Comparison of ENCODE assay signal across 11 mouse cellular contexts in genomic region chr6:67300300-67300699, GRCm38 (mm10).
DNase-seq lines count a peak whose midpoint lies in the region; ATAC-seq and TF ChIP-seq lines count a peak whose summit lies in the region.
"Had no signal": no experiment of that assay in that cellular context is flagged by ENCODE, and none has a peak within 500 bp of the region (broad histone marks: within the 10 kb centered on the region; RNA-seq: fewer than 3 reads in every experiment).

No protein-coding gene starts in this region.

- no peak overlapping the region for H3K9ac ChIP-seq in embryonic facial prominence, embryonic 15.5 days
- no peak overlapping the region for H3K9ac ChIP-seq in kidney, postnatal 0 days (ENCODE audit: low read depth, low read length)
- no peak overlapping the region for H3K9ac ChIP-seq in midbrain, embryonic 14.5 days (replicated peaks; ENCODE audit: low read length)
- H3K9ac ChIP-seq: limb, embryonic 12.5 days had no signal

- H3K4me1 ChIP-seq in embryonic facial prominence, embryonic 15.5 days = peaks cover 17% of the 10 kb centered on the region
- peaks cover 10% of the 10 kb centered on the region for H3K4me1 ChIP-seq in kidney, postnatal 0 days (replicated peaks; ENCODE audit: insufficient read depth, low read length)
- H3K4me1 ChIP-seq in midbrain, embryonic 14.5 days (ENCODE audit: control insufficient read depth, insufficient read depth, low read length) = 0 out of 2 replicates have a peak, but pooled peaks cover 3% of the 10 kb centered on the region
- H3K4me1 ChIP-seq: limb, embryonic 12.5 days had no signal

- H3K79me2 ChIP-seq in macrophage (ENCODE audit: inconsistent target) = no peaks in the 10 kb centered on the region

- H3K27me3 ChIP-seq in embryonic facial prominence, embryonic 15.5 days = no peaks in the 10 kb centered on the region
- no peaks in the 10 kb centered on the region for H3K27me3 ChIP-seq in kidney, postnatal 0 days (ENCODE audit: insufficient read depth, low read length)
- no peaks in the 10 kb centered on the region for H3K27me3 ChIP-seq in midbrain, embryonic 14.5 days (ENCODE audit: control insufficient read depth, insufficient read depth, low read length)
- H3K27me3 ChIP-seq: limb, embryonic 12.5 days had no signal

- no peak overlapping the region for H3K4me2 ChIP-seq in embryonic facial prominence, embryonic 15.5 days (replicated peaks)
- H3K4me2 ChIP-seq in kidney, postnatal 0 days (ENCODE audit: low read length) = no peak overlapping the region
- H3K4me2 ChIP-seq in midbrain, embryonic 14.5 days (ENCODE audit: low read length) = no peak overlapping the region
- H3K4me2 ChIP-seq: limb, embryonic 12.5 days had no signal

- WGBS in embryonic facial prominence, embryonic 15.5 days = 46% methylated on average over 4 of the region's 4 CpGs
- 32% methylated on average over 4 of the region's 4 CpGs for WGBS in kidney, postnatal 0 days
- WGBS in macrophage (ENCODE audit: missing documents) = 88% methylated on average over 4 of the region's 4 CpGs
- WGBS in midbrain, embryonic 14.5 days = 77% methylated on average over 4 of the region's 4 CpGs

- H3K9me3 ChIP-seq in embryonic facial prominence, embryonic 15.5 days (replicated peaks) = no peaks in the 10 kb centered on the region
- H3K9me3 ChIP-seq in kidney, postnatal 0 days (replicated peaks; ENCODE audit: low read length) = no peaks in the 10 kb centered on the region
- H3K9me3 ChIP-seq in midbrain, embryonic 14.5 days (ENCODE audit: control insufficient read depth, low read length) = no peaks in the 10 kb centered on the region
- H3K9me3 ChIP-seq: G1E; limb, embryonic 12.5 days had no signal

- peak; percentile 33 for DNase-seq in gastrocnemius, adult 2 months
- no peak for DNase-seq in gastrocnemius, postnatal 25 days
- DNase-seq in kidney, postnatal 0 days (ENCODE audit: low spot score) = no peak
- no peak for DNase-seq in midbrain, embryonic 14.5 days
- DNase-seq in retina, embryonic 14.5 days (ENCODE audit: low spot score) = no peak
- no peak for DNase-seq in cerebellum, adult 9-10 months
- DNase-seq: gastrocnemius, postnatal 36 days had no signal

- intact Hi-C loops in gastrocnemius, adult 2 months (cut with DNase I) = loop anchor here (5.0 to 10.0 kb wide), 2 partner anchors 123 to 325 kb away; no protein-coding TSS in a partner anchor

- no peak for ATAC-seq in embryonic facial prominence, embryonic 15.5 days (ENCODE audit: insufficient number of reproducible peaks, low FRiP score, low TSS enrichment, low read depth)
- peak; percentile 50 for ATAC-seq in kidney, postnatal 0 days (replicated peaks; ENCODE audit: low FRiP score, low read depth)
- no peak for ATAC-seq in midbrain, embryonic 14.5 days (ENCODE audit: low FRiP score, low TSS enrichment)

- H3K4me3 ChIP-seq in gastrocnemius, adult 2 months = no peak overlapping the region; the same call in 1 of the 2 replicates
- H3K4me3 ChIP-seq in embryonic facial prominence, embryonic 15.5 days (replicated peaks) = no peak overlapping the region
- no peak overlapping the region for H3K4me3 ChIP-seq in kidney, postnatal 0 days (replicated peaks; ENCODE audit: low read depth, low read length)
- no peak overlapping the region for H3K4me3 ChIP-seq in macrophage (ENCODE audit: inconsistent target)
- no peak overlapping the region for H3K4me3 ChIP-seq in midbrain, embryonic 14.5 days (replicated peaks; ENCODE audit: low read depth, low read length)
- H3K4me3 ChIP-seq: limb, embryonic 12.5 days had no signal

- H3K27ac ChIP-seq in gastrocnemius, adult 2 months = peak overlapping the region; percentile 92
- H3K27ac ChIP-seq in embryonic facial prominence, embryonic 15.5 days (replicated peaks) = peak overlapping the region; percentile 68
- peak overlapping the region; percentile 38; the same call in 1 of the 2 replicates for H3K27ac ChIP-seq in kidney, postnatal 0 days
- H3K27ac ChIP-seq in macrophage = peak overlapping the region; percentile 82
- no peak overlapping the region for H3K27ac ChIP-seq in midbrain, embryonic 14.5 days (replicated peaks; ENCODE audit: low read depth, low read length)
- H3K27ac ChIP-seq: limb, embryonic 12.5 days had no signal

- no peak for TF ChIP-seq CTCF in gastrocnemius, adult 2 months (IDR thresholded peaks at IDR 0.05)
- no peak for TF ChIP-seq CTCF in kidney, postnatal 0 days (IDR thresholded peaks at IDR 0.05; ENCODE audit: low read depth)

- H3K36me3 ChIP-seq in embryonic facial prominence, embryonic 15.5 days = no peaks in the 10 kb centered on the region
- no peaks in the 10 kb centered on the region for H3K36me3 ChIP-seq in kidney, postnatal 0 days (ENCODE audit: insufficient read depth, low read length)
- no peaks in the 10 kb centered on the region for H3K36me3 ChIP-seq in macrophage (ENCODE audit: inconsistent target)
- H3K36me3 ChIP-seq in midbrain, embryonic 14.5 days (ENCODE audit: control insufficient read depth, insufficient read depth, low read length) = no peaks in the 10 kb centered on the region
- H3K36me3 ChIP-seq: limb, embryonic 12.5 days had no signal
